Mouse (Mus musculus) bone marrow, adult 2 months (tissue): ENCODE measurements around the gene Itsn2.

Experiments
- CTCF ChIP-seq: fragments of 200-500 bp; IDR thresholded peaks from 2 replicates; pipeline ENCODE4 v1.5.1; 2011; ENCODE audit warnings: low read length, control low read depth; ENCODE audit not compliant: control insufficient read depth, insufficient read depth
- POLR2A ChIP-seq: fragments of 200-500 bp; IDR thresholded peaks from 2 replicates; pipeline ENCODE4 v1.6.1; 2011; ENCODE audit warnings: low read depth, mild to moderate bottlenecking, control low read depth, low read length, borderline replicate concordance; ENCODE audit not compliant: control insufficient read depth

GRCm38 (mm10) chr12:4588603-4589002, 3.8 kb upstream of the Itsn2 start:
- TF ChIP-seq CTCF (no peak), POLR2A (no peak)
